Mouse (Mus musculus): ENCODE measurements at regions not wholly inside any gene's neighbourhood (a gene's known extent, or its start where the extent isn't known, plus 50 kb on each side); places are given as distances from the start of the nearest gene placed in this dataset.

- TF ChIP-seq EP300 (IDR thresholded peaks at IDR 0.05) = no peak
- no peak for TF ChIP-seq CTCF (IDR thresholded peaks at IDR 0.05)
Observed at GRCm38 (mm10) chr3:143954822-143955221, 250.2 kb downstream of the Lmo4 start.

Data from lung, postnatal 0 days (tissue).